Mouse (Mus musculus) intestine, embryonic 14.5 days (tissue): ENCODE measurements at regions not wholly inside any gene's neighbourhood (a gene's known extent, or its start where the extent isn't known, plus 50 kb on each side); places are given as distances from the start of the nearest gene placed in this dataset.
A peak's percentile ranks its signal among the peaks of the same experiment; 100 is the strongest.

Experiments
- ATAC-seq: fragments of 200-750 bp; cut with Nextera tagmentation; replicated peaks from 2 replicates; pipeline ENCODE4 v1.8.0; 2017; ENCODE audit warnings: low read depth, moderate number of reproducible peaks, moderate TSS enrichment, moderate library complexity; ENCODE audit not compliant: low FRiP score, low TSS enrichment
- DNase-seq: peaks from one replicate; pipeline ENCODE4 v3.0.0-alpha.2; 2018; ENCODE audit warnings: low spot score
- H3K27ac ChIP-seq: fragments of 300-500 bp; sonication (generic); 2 replicates; pipeline ENCODE4 v1.5.1; 2014; ENCODE audit warnings: low read depth, mild to moderate bottlenecking, control low read depth
- H3K27me3 ChIP-seq: fragments of 300-500 bp; sonication (generic); replicated peaks from 2 replicates; pipeline ENCODE4 v1.6.1; 2014; ENCODE audit warnings: low read length, control low read depth; ENCODE audit not compliant: control insufficient read depth, insufficient read depth
- H3K36me3 ChIP-seq: fragments of 300-500 bp; sonication (generic); 2 replicates; pipeline ENCODE4 v1.6.1; 2014; ENCODE audit warnings: low read length, control low read depth; ENCODE audit not compliant: control insufficient read depth, insufficient read depth
- H3K4me1 ChIP-seq: fragments of 300-500 bp; sonication (generic); replicated peaks from 2 replicates; pipeline ENCODE4 v1.6.1; 2014; ENCODE audit warnings: low read length, control low read depth, mixed read lengths; ENCODE audit not compliant: control insufficient read depth, insufficient read depth
- H3K4me2 ChIP-seq: fragments of 300-500 bp; sonication (generic); 2 replicates; pipeline ENCODE4 v1.6.1; 2014; ENCODE audit warnings: low read length
- H3K4me3 ChIP-seq: fragments of 300-500 bp; sonication (generic); 2 replicates; pipeline ENCODE4 v1.5.1; 2014; ENCODE audit warnings: low read depth, low read length, control low read depth, mixed read lengths
- H3K9ac ChIP-seq: fragments of 300-500 bp; sonication (generic); 2 replicates; pipeline ENCODE4 v1.6.1; 2014; ENCODE audit warnings: mild to moderate bottlenecking, low read length
- H3K9me3 ChIP-seq: fragments of 300-500 bp; sonication (generic); 2 replicates; pipeline ENCODE4 v1.6.1; 2016; ENCODE audit warnings: low read length, control low read depth; ENCODE audit not compliant: control insufficient read depth
- WGBS: fragments of 180-500 bp; shearing (Covaris S2); extraction: QIAGEN DNeasy Blood & Tissue Kit; methylation state at CpG from one replicate; pipeline ENCODE4 v1.1.7; 2014; 5-methylcytosine and 5-hydroxymethylcytosine counted together

- Histone ChIP-seq H3K9me3 (no peaks in the 10 kb centered on the region), H3K27ac (no peak overlapping the region), H3K4me3 (no peak overlapping the region), H3K4me2 (no peak overlapping the region), H3K4me1 (no peaks in the 10 kb centered on the region), H3K36me3 (no peaks in the 10 kb centered on the region), H3K27me3 (no peaks in the 10 kb centered on the region), H3K9ac (no peak overlapping the region)
- no peak; the same call in 1 of the 2 replicates for ATAC-seq
- 5% methylated on average over 13 of the region's 13 CpGs for WGBS
- peak; percentile 67 for DNase-seq
Observed at GRCm38 (mm10) chr6:139391307-139391706, 110.5 kb downstream of the Rergl start.

- no peaks in the 10 kb centered on the region for H3K36me3 ChIP-seq
- no peaks in the 10 kb centered on the region for H3K27me3 ChIP-seq
- no peaks in the 10 kb centered on the region for H3K9me3 ChIP-seq
- no peak overlapping the region for H3K4me2 ChIP-seq
- H3K4me3 ChIP-seq, result no peak overlapping the region
- H3K9ac ChIP-seq, result no peak overlapping the region
- no peak for DNase-seq
- H3K27ac ChIP-seq, result no peak overlapping the region
- ATAC-seq, result no peak
- no peaks in the 10 kb centered on the region for H3K4me1 ChIP-seq
- 85% methylated on average over 2 of the region's 2 CpGs for WGBS
Observed at GRCm38 (mm10) chr6:139350939-139351338, 150.8 kb downstream of the Rergl start.

- H3K9ac ChIP-seq, result no peak overlapping the region
- WGBS, result 85% methylated on average over 7 of the region's 7 CpGs
- H3K36me3 ChIP-seq, result no peaks in the 10 kb centered on the region
- no peak overlapping the region for H3K4me2 ChIP-seq
- ATAC-seq (no peak), DNase-seq (no peak)
- no peaks in the 10 kb centered on the region for H3K9me3 ChIP-seq
- H3K4me1 ChIP-seq, result no peaks in the 10 kb centered on the region
- H3K4me3 ChIP-seq, result no peak overlapping the region
- H3K27ac ChIP-seq, result no peak overlapping the region
- no peaks in the 10 kb centered on the region for H3K27me3 ChIP-seq
Observed at GRCm38 (mm10) chr6:139325226-139325625, 176.6 kb downstream of the Rergl start.

GRCm38 (mm10) chr6:139307651-139308050 lies 194.1 kb downstream of the Rergl start:
- Histone ChIP-seq H3K9ac (no peak overlapping the region), H3K27me3 (no peaks in the 10 kb centered on the region), H3K27ac (no peak overlapping the region), H3K36me3 (no peaks in the 10 kb centered on the region), H3K4me1 (no peaks in the 10 kb centered on the region), H3K4me2 (no peak overlapping the region), H3K4me3 (no peak overlapping the region), H3K9me3 (no peaks in the 10 kb centered on the region)
- WGBS, result 74% methylated on average over 5 of the region's 5 CpGs
- no peak for DNase-seq
- ATAC-seq, result no peak

- H3K27ac ChIP-seq, result no peak overlapping the region
- H3K9ac ChIP-seq, result no peak overlapping the region
- 89% methylated on average over 2 of the region's 2 CpGs for WGBS
- H3K4me1 ChIP-seq, result no peaks in the 10 kb centered on the region
- no peaks in the 10 kb centered on the region for H3K27me3 ChIP-seq
- no peak overlapping the region for H3K4me2 ChIP-seq
- H3K36me3 ChIP-seq, result no peaks in the 10 kb centered on the region
- no peak for ATAC-seq
- no peak for DNase-seq
- H3K4me3 ChIP-seq, result no peak overlapping the region
- H3K9me3 ChIP-seq, result no peaks in the 10 kb centered on the region
Observed at GRCm38 (mm10) chr6:139304306-139304705, 197.5 kb downstream of the Rergl start.

GRCm38 (mm10) chr6:139295701-139296100 lies 206.1 kb downstream of the Rergl start:
- Histone ChIP-seq H3K9ac (no peak overlapping the region), H3K4me3 (no peak overlapping the region), H3K27ac (no peak overlapping the region), H3K4me2 (no peak overlapping the region), H3K27me3 (no peaks in the 10 kb centered on the region), H3K9me3 (no peaks in the 10 kb centered on the region), H3K36me3 (no peaks in the 10 kb centered on the region), H3K4me1 (no peaks in the 10 kb centered on the region)
- DNase-seq (no peak), ATAC-seq (no peak)
- 62% methylated on average over 2 of the region's 2 CpGs for WGBS

GRCm38 (mm10) chr6:139279093-139279492 lies 222.7 kb downstream of the Rergl start:
- no peak for DNase-seq
- Histone ChIP-seq H3K9ac (no peak overlapping the region), H3K27me3 (no peaks in the 10 kb centered on the region), H3K9me3 (no peaks in the 10 kb centered on the region), H3K4me3 (no peak overlapping the region), H3K36me3 (no peaks in the 10 kb centered on the region), H3K4me2 (no peak overlapping the region), H3K4me1 (no peaks in the 10 kb centered on the region), H3K27ac (no peak overlapping the region)
- WGBS, result 83% methylated on average over 4 of the region's 4 CpGs
- ATAC-seq, result no peak

GRCm38 (mm10) chr6:139275512-139275911 lies 226.3 kb downstream of the Rergl start:
- H3K36me3 ChIP-seq, result no peaks in the 10 kb centered on the region
- no peak overlapping the region for H3K27ac ChIP-seq
- H3K9me3 ChIP-seq, result no peaks in the 10 kb centered on the region
- ATAC-seq (no peak), DNase-seq (no peak)
- no peak overlapping the region for H3K4me2 ChIP-seq
- H3K4me1 ChIP-seq, result no peaks in the 10 kb centered on the region
- no peak overlapping the region for H3K4me3 ChIP-seq
- no peaks in the 10 kb centered on the region for H3K27me3 ChIP-seq
- no peak overlapping the region for H3K9ac ChIP-seq
- 69% methylated on average over 3 of the region's 3 CpGs for WGBS

- Histone ChIP-seq H3K4me1 (no peaks in the 10 kb centered on the region), H3K27ac (no peak overlapping the region), H3K27me3 (no peaks in the 10 kb centered on the region), H3K4me2 (no peak overlapping the region), H3K9ac (no peak overlapping the region), H3K36me3 (no peaks in the 10 kb centered on the region), H3K9me3 (no peaks in the 10 kb centered on the region), H3K4me3 (no peak overlapping the region)
- DNase-seq (no peak), ATAC-seq (no peak)
- WGBS, result 89% methylated on average over 4 of the region's 4 CpGs
Observed at GRCm38 (mm10) chr6:139253704-139254103, 248.1 kb downstream of the Rergl start.
